Mouse (Mus musculus) midbrain, embryonic 14.5 days (tissue): ENCODE results near the gene Aff2. TPM values are rescaled to one million over a fixed set of nuclear protein-coding genes. Genes with fewer than 3 reads are reported as not detected.
A peak's percentile ranks its signal among the peaks of the same experiment; 100 is the strongest.

Source experiments
- ATAC-seq: fragments of 200-750 bp; cut with Nextera tagmentation; 2 replicates; pipeline ENCODE4 v1.8.0; 2017; ENCODE audit warnings: moderate number of reproducible peaks, moderate library complexity; ENCODE audit not compliant: low FRiP score, low TSS enrichment
- DNase-seq: peaks from one replicate; pipeline ENCODE4 v3.0.0-alpha.2; 2015
- H3K27ac ChIP-seq: fragments of 300-500 bp; sonication (generic); replicated peaks from 2 replicates; pipeline ENCODE4 v1.5.1; 2014; ENCODE audit warnings: mild to moderate bottlenecking, low read depth, low read length, moderate library complexity
- H3K27me3 ChIP-seq: fragments of 300-500 bp; sonication (generic); 2 replicates; pipeline ENCODE4 v1.6.1; 2014; ENCODE audit warnings: low read length, control low read depth, mixed read lengths; ENCODE audit not compliant: control insufficient read depth, insufficient read depth
- H3K36me3 ChIP-seq: fragments of 300-500 bp; sonication (generic); 2 replicates; pipeline ENCODE4 v1.6.1; 2014; ENCODE audit warnings: low read length, control low read depth; ENCODE audit not compliant: control insufficient read depth, insufficient read depth
- H3K4me1 ChIP-seq: fragments of 300-500 bp; sonication (generic); 2 replicates; pipeline ENCODE4 v1.6.1; 2014; ENCODE audit warnings: mild to moderate bottlenecking, antibody characterized with exemption, low read length, control low read depth; ENCODE audit not compliant: control insufficient read depth, insufficient read depth
- H3K4me2 ChIP-seq: fragments of 300-500 bp; sonication (generic); 2 replicates; pipeline ENCODE4 v1.6.1; 2014; ENCODE audit warnings: mild to moderate bottlenecking, low read length, moderate library complexity
- H3K4me3 ChIP-seq: fragments of 300-500 bp; sonication (generic); replicated peaks from 2 replicates; pipeline ENCODE4 v1.5.1; 2014; ENCODE audit warnings: low read depth, low read length
- H3K9ac ChIP-seq: fragments of 300-500 bp; sonication (generic); replicated peaks from 2 replicates; pipeline ENCODE4 v1.6.1; 2014; ENCODE audit warnings: mild to moderate bottlenecking, low read length, moderate library complexity
- H3K9me3 ChIP-seq: fragments of 300-500 bp; sonication (generic); 2 replicates; pipeline ENCODE4 v1.6.1; 2016; ENCODE audit warnings: low read length, control low read depth, mixed read lengths; ENCODE audit not compliant: control insufficient read depth
- WGBS: fragments of 180-500 bp; shearing (Covaris S2); extraction: QIAGEN DNeasy Blood & Tissue Kit; methylation state at CpG from one replicate; pipeline ENCODE4 v1.1.7; 2014; 5-methylcytosine and 5-hydroxymethylcytosine counted together
- polyA plus RNA-seq: library from polyadenylated mRNA; unstranded; fragments of >200 nt; fragmentation: Nextera tagmentation; extraction: Ambion mirVana; gene quantifications from 2 replicates; pipeline ENCODE4 v1.2.1, GENCODE M21; 2014

Gene Aff2
- polyA plus RNA-seq, 1 experiment from 2014 or later, result 20.7 TPM

- no peak for ATAC-seq
- Histone ChIP-seq H3K9ac (no peak overlapping the region), H3K9me3 (no peaks in the 10 kb centered on the region), H3K36me3 (no peaks in the 10 kb centered on the region), H3K4me2 (no peak overlapping the region), H3K27ac (no peak overlapping the region), H3K4me1 (no peaks in the 10 kb centered on the region), H3K4me3 (no peak overlapping the region), H3K27me3 (no peaks in the 10 kb centered on the region)
- 40% methylated on average over 1 of the region's 1 CpGs for WGBS
- DNase-seq, result no peak
Observed at GRCm38 (mm10) chrX:69415043-69415442, 54.9 kb downstream of the Aff2 start.

- no peaks in the 10 kb centered on the region for H3K27me3 ChIP-seq
- no peaks in the 10 kb centered on the region for H3K36me3 ChIP-seq
- WGBS, result 34% methylated on average over 3 of the region's 3 CpGs
- H3K4me1 ChIP-seq, result no peaks in the 10 kb centered on the region
- H3K27ac ChIP-seq, result no peak overlapping the region
- H3K4me2 ChIP-seq, result no peak overlapping the region
- ATAC-seq (peak; percentile 73; the same call in 1 of the 2 replicates), DNase-seq (peak; percentile 57)
- H3K9ac ChIP-seq, result no peak overlapping the region
- no peak overlapping the region for H3K4me3 ChIP-seq
- H3K9me3 ChIP-seq, result no peaks in the 10 kb centered on the region
Observed at GRCm38 (mm10) chrX:69438422-69438821, 78.3 kb downstream of the Aff2 start.

- no peaks in the 10 kb centered on the region for H3K4me1 ChIP-seq
- no peak overlapping the region for H3K4me2 ChIP-seq
- no peaks in the 10 kb centered on the region for H3K27me3 ChIP-seq
- no peak overlapping the region for H3K4me3 ChIP-seq
- no peak overlapping the region for H3K9ac ChIP-seq
- no peaks in the 10 kb centered on the region for H3K9me3 ChIP-seq
- no peak for ATAC-seq
- no peak for DNase-seq
- H3K27ac ChIP-seq, result no peak overlapping the region
- no peaks in the 10 kb centered on the region for H3K36me3 ChIP-seq
Observed at GRCm38 (mm10) chrX:69441937-69442336, 81.8 kb downstream of the Aff2 start.

- Histone ChIP-seq H3K9me3 (no peaks in the 10 kb centered on the region), H3K27ac (no peak overlapping the region), H3K9ac (no peak overlapping the region), H3K27me3 (no peaks in the 10 kb centered on the region), H3K36me3 (no peaks in the 10 kb centered on the region), H3K4me3 (no peak overlapping the region), H3K4me1 (no peaks in the 10 kb centered on the region), H3K4me2 (no peak overlapping the region)
- no peak for DNase-seq
- 83% methylated on average over 2 of the region's 2 CpGs for WGBS
- ATAC-seq, result no peak
Observed at GRCm38 (mm10) chrX:69460896-69461295, 100.8 kb downstream of the Aff2 start.

GRCm38 (mm10) chrX:69502061-69502460, 142.0 kb downstream of the Aff2 start:
- H3K27me3 ChIP-seq, result no peaks in the 10 kb centered on the region
- no peaks in the 10 kb centered on the region for H3K9me3 ChIP-seq
- no peak overlapping the region for H3K4me3 ChIP-seq
- H3K4me1 ChIP-seq, result no peaks in the 10 kb centered on the region
- DNase-seq (peak; percentile 58), ATAC-seq (no peak)
- WGBS, result 50% methylated on average over 3 of the region's 3 CpGs
- no peaks in the 10 kb centered on the region for H3K36me3 ChIP-seq
- no peak overlapping the region for H3K27ac ChIP-seq
- no peak overlapping the region for H3K4me2 ChIP-seq
- no peak overlapping the region for H3K9ac ChIP-seq

- no peaks in the 10 kb centered on the region for H3K27me3 ChIP-seq
- DNase-seq (peak; percentile 7), ATAC-seq (no peak)
Observed at GRCm38 (mm10) chrX:69518040-69518575, 158.0 kb downstream of the Aff2 start.

GRCm38 (mm10) chrX:69540811-69541210, 180.7 kb downstream of the Aff2 start:
- WGBS, result 71% methylated on average over 1 of the region's 1 CpGs
- Histone ChIP-seq H3K4me2 (no peak overlapping the region), H3K27ac (no peak overlapping the region), H3K9me3 (no peaks in the 10 kb centered on the region), H3K27me3 (no peaks in the 10 kb centered on the region), H3K9ac (no peak overlapping the region), H3K4me3 (no peak overlapping the region), H3K36me3 (no peaks in the 10 kb centered on the region), H3K4me1 (no peaks in the 10 kb centered on the region)
- ATAC-seq (no peak), DNase-seq (no peak)

More at GRCm38 (mm10) chrX:69518040-69518575, 158.0 kb downstream of the Aff2 start:
- H3K27ac ChIP-seq, result no peak overlapping the region
- no peak overlapping the region for H3K4me2 ChIP-seq
- H3K4me1 ChIP-seq, result peaks cover 3% of the 10 kb centered on the region; the same call in 1 of the 2 replicates
- no peaks in the 10 kb centered on the region for H3K36me3 ChIP-seq
- 60% methylated on average over 6 of the region's 6 CpGs for WGBS
- H3K9ac ChIP-seq, result no peak overlapping the region
- H3K4me3 ChIP-seq, result no peak overlapping the region
- H3K9me3 ChIP-seq, result no peaks in the 10 kb centered on the region

GRCm38 (mm10) chrX:69579903-69580459, 219.9 kb downstream of the Aff2 start:
- Histone ChIP-seq H3K4me1 (no peaks in the 10 kb centered on the region), H3K9ac (no peak overlapping the region), H3K27me3 (no peaks in the 10 kb centered on the region), H3K4me2 (no peak overlapping the region), H3K27ac (no peak overlapping the region), H3K9me3 (no peaks in the 10 kb centered on the region), H3K4me3 (no peak overlapping the region), H3K36me3 (no peaks in the 10 kb centered on the region)
- DNase-seq, result peak; percentile 4
- no peak for ATAC-seq
- WGBS, result 78% methylated on average over 2 of the region's 2 CpGs

- Histone ChIP-seq H3K9me3 (no peaks in the 10 kb centered on the region), H3K27ac (no peak overlapping the region), H3K4me1 (no peaks in the 10 kb centered on the region), H3K4me3 (no peak overlapping the region), H3K36me3 (no peaks in the 10 kb centered on the region), H3K9ac (no peak overlapping the region), H3K4me2 (no peak overlapping the region), H3K27me3 (no peaks in the 10 kb centered on the region)
- peak; percentile 7 for DNase-seq
- ATAC-seq, result no peak
Observed at GRCm38 (mm10) chrX:69608793-69609192, 248.7 kb downstream of the Aff2 start.
